Mouse (Mus musculus): Measurements from ENCODE around the gene Spaca3. TPM values are rescaled to one million over a fixed set of nuclear protein-coding genes. Genes with fewer than 3 reads are reported as not detected.

Spaca3 gene
- not detected in 2 replicates for polyA plus RNA-seq (2012; rRNA removed)

GRCm38 (mm10) chr11:80858065-80858464 lies at the start of gene Spaca3:
Gene Spaca3, plus strand, starts transcription at chr11:80858365.
- no peak for DNase-seq (ENCODE audit: low read depth, low spot score)
- 72% methylated on average over 10 of the region's 10 CpGs for WGBS

GRCm38 (mm10) chr11:80808551-80809070 lies 49.6 kb upstream of the Spaca3 start:
- peak; percentile 82 for DNase-seq (ENCODE audit: low read depth, low spot score)
- 25% methylated on average over 6 of the region's 6 CpGs for WGBS

GRCm38 (mm10) chr11:80809666-80809992 lies 48.5 kb upstream of the Spaca3 start:
- WGBS = 40% methylated on average over 6 of the region's 6 CpGs

GRCm38 (mm10) chr11:80809993-80810821 lies 48.0 kb upstream of the Spaca3 start, which contains the start of gene Tmem98:
Gene Tmem98, plus strand, starts transcription at chr11:80810175.
- WGBS = 2% methylated on average over 54 of the region's 54 CpGs
- DNase-seq (ENCODE audit: low read depth, low spot score) = no peak

More at GRCm38 (mm10) chr11:80809666-80809992, 48.5 kb upstream of the Spaca3 start:
- no peak for DNase-seq (ENCODE audit: low read depth, low spot score)

- 18% methylated on average over 5 of the region's 5 CpGs for WGBS
- DNase-seq (ENCODE audit: low read depth, low spot score) = no peak
Observed at GRCm38 (mm10) chr11:80811156-80811555, 47.0 kb upstream of the Spaca3 start.

GRCm38 (mm10) chr11:80815354-80815753 lies 42.8 kb upstream of the Spaca3 start:
- DNase-seq (ENCODE audit: low read depth, low spot score) = no peak
- WGBS = 83% methylated on average over 7 of the region's 7 CpGs

- 39% methylated on average over 11 of the region's 11 CpGs for WGBS
Observed at GRCm38 (mm10) chr11:80818060-80818697, 40.0 kb upstream of the Spaca3 start.

GRCm38 (mm10) chr11:80820085-80820484 lies 38.1 kb upstream of the Spaca3 start:
- 35% methylated on average over 3 of the region's 3 CpGs for WGBS
- DNase-seq (ENCODE audit: low read depth, low spot score) = peak; percentile 95

More at GRCm38 (mm10) chr11:80818060-80818697, 40.0 kb upstream of the Spaca3 start:
- peak; percentile 85 for DNase-seq (ENCODE audit: low read depth, low spot score)

- DNase-seq (ENCODE audit: low read depth, low spot score) = no peak
- 78% methylated on average over 14 of the region's 14 CpGs for WGBS
Observed at GRCm38 (mm10) chr11:80821296-80821695, 36.9 kb upstream of the Spaca3 start.

GRCm38 (mm10) chr11:80821794-80822193 lies 36.4 kb upstream of the Spaca3 start:
- DNase-seq (ENCODE audit: low read depth, low spot score) = no peak
- WGBS = 84% methylated on average over 9 of the region's 9 CpGs

- no peak for DNase-seq (ENCODE audit: low read depth, low spot score)
- WGBS = 81% methylated on average over 2 of the region's 2 CpGs
Observed at GRCm38 (mm10) chr11:80835395-80835794, 22.8 kb upstream of the Spaca3 start.

- 40% methylated on average over 4 of the region's 4 CpGs for WGBS
- no peak for DNase-seq (ENCODE audit: low read depth, low spot score)
Observed at GRCm38 (mm10) chr11:80835841-80836240, 22.3 kb upstream of the Spaca3 start.

- 81% methylated on average over 1 of the region's 1 CpGs for WGBS
- no peak for DNase-seq (ENCODE audit: low read depth, low spot score)
Observed at GRCm38 (mm10) chr11:80838724-80839123, 19.4 kb upstream of the Spaca3 start.

- DNase-seq (ENCODE audit: low read depth, low spot score) = no peak
- WGBS = 56% methylated on average over 2 of the region's 2 CpGs
Observed at GRCm38 (mm10) chr11:80843435-80843834, 14.7 kb upstream of the Spaca3 start.

GRCm38 (mm10) chr11:80845486-80845885 lies 12.7 kb upstream of the Spaca3 start:
- no peak for DNase-seq (ENCODE audit: low read depth, low spot score)
- WGBS = 40% methylated on average over 7 of the region's 7 CpGs

- no peak for DNase-seq (ENCODE audit: low read depth, low spot score)
- WGBS = 16% methylated on average over 3 of the region's 3 CpGs
Observed at GRCm38 (mm10) chr11:80846115-80846514, 12.1 kb upstream of the Spaca3 start.

- 69% methylated on average over 5 of the region's 5 CpGs for WGBS
- DNase-seq (ENCODE audit: low read depth, low spot score) = no peak
Observed at GRCm38 (mm10) chr11:80848131-80848530, 10.0 kb upstream of the Spaca3 start.

GRCm38 (mm10) chr11:80851859-80852258 lies 6.3 kb upstream of the Spaca3 start:
- peak; percentile 14 for DNase-seq (ENCODE audit: low read depth, low spot score)
- WGBS = 32% methylated on average over 5 of the region's 5 CpGs

- 60% methylated on average over 3 of the region's 3 CpGs for WGBS
- no peak for DNase-seq (ENCODE audit: low read depth, low spot score)
Observed at GRCm38 (mm10) chr11:80853014-80853413, 5.2 kb upstream of the Spaca3 start.

GRCm38 (mm10) chr11:80854430-80854829 lies 3.7 kb upstream of the Spaca3 start:
- DNase-seq (ENCODE audit: low read depth, low spot score) = no peak
- 39% methylated on average over 11 of the region's 11 CpGs for WGBS

GRCm38 (mm10) chr11:80854908-80855307 lies 3.3 kb upstream of the Spaca3 start:
- 14% methylated on average over 7 of the region's 7 CpGs for whole genome bisulfite sequencing
- DNase-seq (ENCODE audit: low read depth, low spot score) = peak; percentile 44
